Mouse (Mus musculus): ENCODE measurements at regions not wholly inside any gene's neighbourhood (a gene's known extent, or its start where the extent isn't known, plus 50 kb on each side); places are given as distances from the start of the nearest gene placed in this dataset.
"Not testable (repeated sequence)": the region's sequence is repeated elsewhere in the genome, so short reads cannot be mapped to it uniquely, and the experiment has no call there.

GRCm38 (mm10) chrX:103251478-103251877, 65.0 kb upstream of the Nap1l2 start:
- not testable (repeated sequence) for TF ChIP-seq CTCF (IDR thresholded peaks at IDR 0.05; ENCODE audit: low read depth, low read length); POLR2A (IDR thresholded peaks at IDR 0.05; ENCODE audit: extremely low read depth, insufficient read depth, low read length)
